Mouse (Mus musculus) cerebellum, postnatal 10 days (tissue): ENCODE data around the gene Gm13285.
A peak's percentile ranks its signal among the peaks of the same experiment; 100 is the strongest.
"Not testable (repeated sequence)": the region's sequence is repeated elsewhere in the genome, so short reads cannot be mapped to it uniquely, and the experiment has no call there.

Experiments
- DNase-seq, 2 experiments: peaks; one replicate each; pipeline ENCODE4 v3.0.0; 2021; ENCODE audit warnings: mixed read lengths in 2 of 2

Gm13285 gene

DNA sequence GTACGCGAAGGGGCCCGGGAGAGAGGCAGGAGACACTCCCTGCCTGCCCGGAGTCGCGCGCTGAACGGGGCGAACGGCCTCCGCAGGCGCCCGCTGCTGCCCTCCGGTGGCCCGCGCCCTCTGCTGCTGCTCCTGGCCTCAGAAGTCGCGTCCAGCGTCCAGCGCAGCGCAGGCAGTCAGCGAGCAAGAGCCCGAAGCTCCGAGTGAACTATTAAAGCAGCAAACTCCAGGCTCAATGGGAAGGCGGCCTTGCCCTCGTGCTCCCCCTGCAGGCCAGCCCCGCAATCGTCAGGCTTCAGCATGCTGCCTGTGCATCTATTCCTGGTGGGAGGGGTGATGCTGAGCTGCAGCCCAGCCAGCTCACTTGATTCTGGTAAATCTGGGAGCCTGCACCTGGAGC, 2.4 kb upstream of the Gm13285 start, which contains the start of gene Gm13279:
Gm13279 (plus strand) TSS at position 301 of the 400 bp plus-strand sequence.
- not testable (repeated sequence) for DNase-seq

DNA sequence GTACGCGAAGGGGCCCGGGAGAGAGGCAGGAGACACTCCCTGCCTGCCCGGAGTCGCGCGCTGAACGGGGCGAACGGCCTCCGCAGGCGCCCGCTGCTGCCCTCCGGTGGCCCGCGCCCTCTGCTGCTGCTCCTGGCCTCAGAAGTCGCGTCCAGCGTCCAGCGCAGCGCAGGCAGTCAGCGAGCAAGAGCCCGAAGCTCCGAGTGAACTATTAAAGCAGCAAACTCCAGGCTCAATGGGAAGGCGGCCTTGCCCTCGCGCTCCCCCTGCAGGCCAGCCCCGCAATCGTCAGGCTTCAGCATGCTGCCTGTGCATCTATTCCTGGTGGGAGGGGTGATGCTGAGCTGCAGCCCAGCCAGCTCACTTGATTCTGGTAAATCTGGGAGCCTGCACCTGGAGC, 3.5 kb downstream of the Gm13285 start, which contains the start of gene Gm13287:
Gm13287 (plus strand) TSS at position 301 of the 400 bp plus-strand sequence.
- not testable (repeated sequence) for DNase-seq

GRCm38 (mm10) chr4:88805231-88805630, 5.8 kb downstream of the Gm13285 start, which contains the start of gene Gm13288:
Gene Gm13288, plus strand, starts transcription at chr4:88805531.
- DNase-seq, result not testable (repeated sequence)

- DNase-seq, result peak; percentile 9 to 36
Observed at GRCm38 (mm10) chr4:88805761-88806160, 6.3 kb downstream of the Gm13285 start.

GRCm38 (mm10) chr4:88815928-88816327, 16.5 kb downstream of the Gm13285 start, which contains the start of gene Ifna7:
Gene Ifna7, plus strand, starts transcription at chr4:88816228.
- no peak for DNase-seq

- DNase-seq, result no peak
Observed at GRCm38 (mm10) chr4:88819659-88820058, 20.2 kb downstream of the Gm13285 start, which contains the start of gene Ifna11. Gene Ifna11, plus strand, starts transcription at chr4:88819959.

GRCm38 (mm10) chr4:88822995-88823394, 23.5 kb downstream of the Gm13285 start:
- peak; percentile 35 to 45 for DNase-seq

DNA sequence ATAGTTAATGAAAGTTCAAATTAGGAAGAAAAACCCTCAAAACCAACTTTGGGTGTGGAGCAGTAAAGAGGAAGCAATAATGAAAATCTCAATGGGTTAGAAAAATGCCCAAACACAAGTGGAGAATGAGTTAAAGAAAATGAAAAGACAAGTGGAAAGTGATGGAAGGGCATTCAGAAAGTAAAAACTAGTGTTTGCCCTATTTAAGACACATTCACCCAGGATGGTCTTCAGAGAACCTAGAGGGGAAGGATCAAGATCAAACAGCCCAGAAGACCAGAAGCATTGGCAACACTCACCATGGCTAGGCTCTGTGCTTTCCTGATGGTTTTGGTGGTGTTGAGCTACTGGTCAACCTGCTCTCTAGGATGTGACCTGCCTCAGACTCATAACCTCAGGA, 27.7 kb downstream of the Gm13285 start, which contains the start of gene Ifna6:
Ifna6 (plus strand) TSS at position 301 of the 400 bp plus-strand sequence.
- not testable (repeated sequence) for DNase-seq

DNA sequence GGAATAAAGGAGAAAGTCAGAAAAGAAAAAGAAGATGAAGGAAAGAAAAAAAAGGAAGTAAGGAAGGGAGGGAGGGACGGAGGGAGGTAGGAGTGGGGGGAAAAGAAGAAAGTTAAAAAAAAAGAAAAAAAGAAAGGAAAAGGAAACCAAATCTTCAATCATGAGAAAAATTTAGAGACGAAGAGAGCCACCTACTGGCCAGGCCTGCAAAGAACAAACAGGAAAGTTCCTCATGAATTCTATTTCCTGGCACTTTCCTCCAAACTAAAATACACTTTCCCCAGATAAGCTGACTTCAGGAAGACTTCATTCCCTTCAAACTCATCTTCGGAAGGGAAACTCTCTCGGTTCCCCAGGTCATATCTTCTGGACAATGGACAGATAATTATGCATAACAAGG, 31.1 kb downstream of the Gm13285 start:
- peak; percentile 36 to 37 for DNase-seq

DNA sequence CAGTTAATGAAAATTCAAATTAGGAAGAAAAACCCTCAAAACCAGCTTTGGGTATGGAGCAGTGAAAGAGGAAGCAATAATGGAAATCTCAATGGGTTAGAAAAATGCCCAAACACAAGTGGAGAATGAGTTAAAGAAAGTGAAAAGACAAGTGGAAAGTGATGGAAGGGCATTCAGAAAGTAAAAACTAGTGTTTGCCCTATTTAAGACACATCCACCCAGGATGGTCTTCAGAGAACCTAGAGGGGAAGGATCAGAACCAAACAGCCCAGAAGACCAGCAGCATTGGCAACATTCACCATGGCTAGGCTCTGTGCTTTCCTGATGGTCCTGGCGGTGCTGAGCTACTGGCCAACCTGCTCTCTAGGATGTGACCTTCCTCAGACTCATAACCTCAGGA, 35.8 kb downstream of the Gm13285 start, which contains the start of gene Ifna5:
Ifna5 (plus strand) TSS at position 301 of the 400 bp plus-strand sequence.
- DNase-seq, result not testable (repeated sequence)

GRCm38 (mm10) chr4:88838828-88839227, 39.4 kb downstream of the Gm13285 start:
- peak; percentile 7 to 13 for DNase-seq

- no peak for DNase-seq
Observed at GRCm38 (mm10) chr4:88840058-88840457, 40.6 kb downstream of the Gm13285 start.

DNA sequence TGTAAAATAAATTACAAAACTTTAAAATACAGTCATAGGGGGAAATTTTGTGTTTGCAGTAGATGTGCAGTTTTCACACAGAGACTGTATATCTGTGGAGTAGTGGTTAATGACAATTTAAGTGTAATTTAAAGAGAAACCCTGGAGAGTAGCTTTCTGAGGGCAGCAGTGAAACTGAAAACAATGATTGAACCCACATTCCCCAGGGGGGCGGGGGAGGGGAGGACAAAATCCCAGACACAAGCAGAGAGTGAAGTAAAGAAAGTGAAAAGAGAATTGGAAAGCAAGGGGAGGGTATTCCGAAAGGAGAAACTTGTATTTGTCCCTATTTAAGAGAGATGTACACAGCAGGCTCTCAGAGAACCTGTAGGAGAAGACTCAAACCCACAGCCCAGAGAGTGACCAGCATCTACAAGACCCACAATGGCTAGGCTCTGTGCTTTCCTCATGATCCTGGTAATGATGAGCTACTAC, 42.0 kb downstream of the Gm13285 start, which contains the start of gene Ifna4:
Ifna4 (plus strand) TSS at position 424 of the 474 bp plus-strand sequence.
- DNase-seq, result no peak

- no peak for DNase-seq
Observed at GRCm38 (mm10) chr4:88845334-88845733, 45.9 kb downstream of the Gm13285 start.

GRCm38 (mm10) chr4:88849698-88850097, 50.2 kb downstream of the Gm13285 start, which contains the start of gene Ifna1:
Gene Ifna1, plus strand, starts transcription at chr4:88850087.
- DNase-seq, result no peak
